Mouse (Mus musculus): ENCODE data around the gene Ms4a12.
"Not testable (repeated sequence)": the region's sequence is repeated elsewhere in the genome, so short reads cannot be mapped to it uniquely, and the experiment has no call there.

Gene Ms4a12

DNA sequence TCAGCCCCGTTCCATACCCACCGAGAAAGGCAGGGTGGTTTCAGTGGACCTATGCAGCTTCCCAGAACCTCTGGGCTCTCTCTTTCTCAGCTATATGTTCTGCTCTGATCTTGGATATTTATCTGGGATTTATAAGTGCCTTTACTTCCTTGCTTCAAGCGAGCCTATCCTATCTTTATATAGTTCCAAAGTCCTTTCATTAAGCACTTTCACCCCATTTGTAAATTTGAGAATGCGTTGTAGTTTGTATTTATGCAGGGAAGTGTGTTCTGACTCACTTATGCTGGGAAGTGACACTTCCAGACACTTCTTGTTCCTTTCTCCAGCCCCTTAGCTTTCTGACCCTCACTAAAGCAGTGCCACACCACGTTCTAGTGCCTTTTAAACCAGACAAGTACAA lies at the start of gene Ms4a12:
Gene Ms4a12 (minus strand): TSS at position 101 of the 400 bp plus-strand sequence.
- DNase-seq (ENCODE audit: low read depth): no peak

DNA sequence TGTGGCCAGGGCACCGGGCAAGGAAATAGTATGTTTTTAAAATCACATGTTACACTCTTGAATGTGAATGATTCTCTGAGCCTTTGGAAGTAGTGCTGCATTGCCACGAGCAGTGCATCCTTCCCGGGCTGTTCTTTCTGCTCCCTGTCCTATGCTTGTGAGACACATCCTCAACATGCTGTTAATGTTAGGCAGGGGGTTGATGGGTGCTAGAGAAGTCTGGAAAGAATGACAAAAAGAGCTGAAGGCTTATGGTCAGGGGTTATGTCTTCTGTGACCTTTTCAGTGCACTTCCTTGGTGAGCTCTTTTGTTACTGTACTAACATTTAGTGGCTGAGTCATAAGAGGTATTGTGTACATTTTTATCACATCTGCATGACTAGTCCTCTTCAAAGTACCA lies 48.0 kb upstream of the Ms4a12 start:
- no peak for DNase-seq (ENCODE audit: low read depth)

DNA sequence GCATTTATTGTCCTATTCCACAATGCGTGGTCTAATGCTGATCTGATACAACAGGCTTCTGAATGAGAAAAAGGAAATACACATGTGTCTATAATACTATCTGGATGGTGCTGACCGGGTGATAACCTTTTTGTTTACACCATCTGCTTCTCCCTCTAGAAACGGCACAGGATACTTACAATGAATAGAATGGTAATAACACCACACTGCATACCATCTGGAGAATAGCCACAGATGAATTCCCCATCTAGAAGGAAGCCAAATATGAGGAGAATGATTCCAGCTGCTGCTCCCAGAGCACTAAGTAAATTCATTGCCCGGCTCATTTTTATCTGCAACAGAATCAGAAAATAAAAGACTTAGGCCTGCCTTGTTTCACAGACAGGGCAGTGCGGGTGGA lies 44.2 kb upstream of the Ms4a12 start:
- DNase-seq (ENCODE audit: low read depth): no peak

DNA sequence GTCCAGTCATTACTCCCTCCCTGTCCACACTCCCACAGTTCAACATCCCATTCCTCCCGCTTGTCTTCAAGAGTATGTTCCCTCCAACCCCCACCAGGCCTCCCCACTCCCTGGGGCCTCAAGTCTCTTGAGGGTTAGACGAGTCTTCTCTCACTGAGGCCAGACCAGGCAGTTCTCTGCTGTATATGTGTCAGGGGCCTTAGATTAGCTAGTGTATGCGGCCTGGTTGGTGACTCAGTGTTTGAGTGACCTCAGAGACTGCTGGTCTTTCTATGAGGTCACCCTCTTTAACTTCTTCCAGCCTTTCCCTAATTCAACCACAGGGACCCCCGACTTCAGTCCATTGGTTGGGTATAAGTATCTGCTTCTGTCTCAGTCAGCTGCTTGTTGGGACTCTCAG lies 34.7 kb upstream of the Ms4a12 start:
- no peak for DNase-seq (ENCODE audit: low read depth)

DNA sequence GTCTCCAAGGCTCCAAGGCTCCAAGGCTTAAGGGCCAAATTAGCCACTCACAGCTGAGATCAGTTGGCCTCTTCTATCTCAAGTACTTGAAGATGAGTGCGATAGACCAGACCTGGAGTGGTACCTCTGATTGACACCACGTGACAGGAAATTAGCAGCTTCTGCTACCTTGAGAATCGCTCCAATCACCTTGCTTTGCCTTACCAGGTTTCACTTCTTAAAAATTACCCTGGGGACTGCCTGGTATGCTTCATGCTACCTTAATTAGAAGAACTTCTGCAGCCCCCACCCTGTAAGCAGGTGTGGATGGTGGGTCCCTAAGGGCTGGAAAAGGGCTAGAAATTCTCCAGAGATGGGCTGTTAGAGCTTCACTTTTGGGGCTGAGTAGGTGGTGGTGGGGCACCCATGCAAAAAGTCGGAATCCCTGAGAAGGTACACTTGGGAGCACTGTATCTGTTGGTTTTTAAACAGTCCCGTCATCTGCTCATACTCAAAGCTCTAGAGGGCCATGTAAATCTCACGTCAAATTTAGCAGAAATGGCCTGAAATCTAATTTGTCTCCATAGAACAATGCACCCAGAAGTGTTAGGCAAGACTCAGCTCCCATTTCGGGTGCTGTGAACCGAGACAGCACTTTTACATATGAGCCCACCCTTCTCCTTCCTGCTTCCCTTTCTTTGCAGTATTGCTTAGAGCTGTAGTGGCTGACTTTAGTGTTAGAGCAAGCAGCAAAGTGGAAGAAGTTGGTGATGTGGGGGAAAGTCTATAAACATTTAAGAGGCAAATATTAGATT lies 34.0 kb upstream of the Ms4a12 start, which contains the start of gene Ms4a1:
Gene Ms4a1 (minus strand): TSS at position 190 of the 794 bp plus-strand sequence.
- DNase-seq (ENCODE audit: low read depth): no peak

GRCm38 (mm10) chr19:11264602-11265185 lies 32.4 kb upstream of the Ms4a12 start:
- no peak for DNase-seq (ENCODE audit: low read depth)

GRCm38 (mm10) chr19:11263549-11263948 lies 31.3 kb upstream of the Ms4a12 start:
- DNase-seq (ENCODE audit: low read depth): no peak

DNA sequence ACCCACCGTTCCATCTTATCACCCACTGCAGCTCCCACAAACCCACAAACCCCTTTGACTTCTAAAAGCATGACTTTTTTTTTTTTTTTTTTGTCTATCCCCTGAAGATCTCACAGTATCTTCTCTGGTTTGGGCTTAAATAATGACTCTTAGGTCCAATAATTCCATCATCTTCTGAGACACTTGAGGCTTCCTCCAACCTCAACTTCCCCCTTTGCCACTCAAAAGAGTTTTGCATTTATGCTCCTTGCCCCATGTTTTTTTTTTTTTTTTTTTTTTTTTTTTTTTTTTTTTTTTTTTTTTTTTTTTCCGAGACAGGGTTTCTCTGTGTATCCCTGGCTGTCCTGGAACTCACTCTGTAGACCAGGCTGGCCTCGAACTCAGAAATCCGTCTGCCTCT lies 30.7 kb upstream of the Ms4a12 start:
- not testable (repeated sequence) for DNase-seq (ENCODE audit: low read depth)

GRCm38 (mm10) chr19:11261522-11261921 lies 29.3 kb upstream of the Ms4a12 start:
- no peak for DNase-seq (ENCODE audit: low read depth)

DNA sequence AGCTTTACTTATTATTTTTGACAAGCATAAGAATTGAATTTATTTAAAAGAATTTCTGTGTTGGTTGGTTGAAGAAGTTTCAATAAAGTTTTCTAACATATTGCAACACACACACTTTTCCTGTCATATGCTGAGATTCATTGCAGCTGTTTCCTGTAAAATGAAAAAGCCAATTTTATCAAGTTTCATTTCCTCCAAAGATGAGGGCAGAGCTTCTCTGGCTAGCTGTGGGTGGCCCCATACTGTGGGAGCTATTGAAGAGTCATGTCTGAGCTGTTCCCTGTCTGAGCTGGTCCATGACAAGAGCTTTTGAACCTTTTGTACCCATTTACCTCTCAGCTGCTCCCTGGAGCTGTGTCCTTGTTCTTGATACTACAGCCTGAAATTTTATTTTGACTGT lies 12.0 kb upstream of the Ms4a12 start:
- DNase-seq (ENCODE audit: low read depth): no peak

DNA sequence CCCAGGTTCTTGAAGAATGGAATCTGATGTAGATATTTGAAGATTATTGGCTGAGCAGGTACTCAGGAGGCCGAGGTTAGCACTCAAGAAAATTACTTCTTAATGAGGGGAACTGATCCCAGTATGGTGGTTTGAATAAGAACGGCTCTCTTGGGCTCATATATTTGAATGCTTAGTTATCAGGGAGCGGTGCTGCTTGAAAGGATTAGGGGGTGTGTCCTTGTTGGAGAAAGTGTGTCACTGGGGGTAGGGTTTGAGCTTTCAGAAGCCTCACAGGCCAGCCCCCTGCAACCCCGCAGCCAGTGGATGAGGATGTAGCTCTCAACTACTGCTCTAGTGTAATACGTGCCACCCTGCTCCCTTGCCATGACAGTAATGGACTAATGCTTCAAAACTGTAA lies 10.3 kb upstream of the Ms4a12 start:
- DNase-seq (ENCODE audit: low read depth): no peak

- no peak for DNase-seq (ENCODE audit: low read depth)
These were observed 3.6 kb upstream of the Ms4a12 start for GRCm38 (mm10) chr19:11235820-11236219.

- no peak for DNase-seq (ENCODE audit: low read depth)
These were observed 2.9 kb upstream of the Ms4a12 start for GRCm38 (mm10) chr19:11234921-11235735.

DNA sequence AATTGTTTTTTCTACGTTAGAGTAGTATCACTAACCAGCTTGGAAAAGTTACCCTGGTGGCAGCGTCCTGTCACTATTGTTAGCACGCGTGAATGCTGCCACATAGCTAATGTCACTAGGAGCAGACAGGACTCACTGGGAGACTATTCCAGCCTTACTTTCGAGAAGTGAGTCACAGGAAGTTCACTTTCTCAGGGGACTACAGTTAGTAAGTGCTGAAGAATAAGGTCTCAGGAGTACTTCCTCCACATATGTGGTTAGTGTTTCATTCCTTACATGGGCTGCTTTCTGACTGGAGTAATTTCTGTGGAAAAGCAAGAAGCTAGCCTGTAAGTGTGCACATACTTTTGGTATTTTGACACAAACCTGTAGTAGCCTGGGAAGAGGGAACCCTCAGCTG lies 2.0 kb upstream of the Ms4a12 start:
- no peak for DNase-seq (ENCODE audit: low read depth)

DNA sequence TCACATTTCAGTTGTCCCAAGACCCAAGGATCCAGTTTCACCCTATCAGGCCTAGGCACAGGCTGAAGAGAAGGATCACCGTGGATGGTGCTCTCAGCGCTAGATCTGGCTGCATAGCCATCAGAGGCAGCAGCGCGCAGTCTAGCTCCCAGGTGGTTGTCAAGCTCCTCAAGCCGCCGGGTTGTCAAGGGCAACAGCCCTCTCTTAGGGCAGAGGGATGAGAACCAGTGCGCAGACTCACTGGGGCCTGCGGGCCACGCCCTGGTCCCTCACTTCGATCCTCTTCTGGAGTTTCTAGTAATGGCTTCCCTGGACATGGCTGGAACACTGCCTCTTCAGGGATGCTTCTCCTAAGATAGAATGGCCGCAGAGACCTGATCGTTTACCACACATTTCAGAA lies 35.7 kb downstream of the Ms4a12 start, which contains the start of gene Ms4a13:
Gene Ms4a13 (minus strand): TSS at position 192 of the 400 bp plus-strand sequence.
- no peak for DNase-seq (ENCODE audit: low read depth)

GRCm38 (mm10) chr19:11192552-11192951 lies 39.7 kb downstream of the Ms4a12 start:
- DNase-seq (ENCODE audit: low read depth): no peak

DNA sequence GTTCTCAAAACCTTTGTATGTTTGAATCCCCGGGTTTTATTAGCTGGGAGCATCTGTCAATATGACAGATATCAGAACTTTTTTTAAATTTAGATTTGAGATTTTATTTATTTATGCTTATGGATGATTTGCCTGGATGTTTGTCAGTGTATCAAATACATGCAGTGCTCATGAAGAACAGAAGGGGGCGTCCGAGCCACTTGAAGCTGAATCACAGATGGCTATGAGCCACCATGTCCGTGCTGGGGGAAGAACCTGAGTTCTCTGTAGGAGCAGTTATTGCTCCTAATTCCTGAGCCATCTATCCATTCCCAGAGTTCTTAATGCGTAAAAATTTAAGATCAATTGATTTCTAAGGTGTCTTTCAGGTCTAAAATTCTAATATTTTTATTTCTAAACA lies 48.1 kb downstream of the Ms4a12 start:
- DNase-seq (ENCODE audit: low read depth): peak; percentile 72

- DNase-seq (ENCODE audit: low read depth): no peak
These were observed 54.8 kb downstream of the Ms4a12 start for GRCm38 (mm10) chr19:11177464-11177863.

- peak; percentile 47 for DNase-seq (ENCODE audit: low read depth)
These were observed 67.1 kb downstream of the Ms4a12 start, which contains the start of gene 1700025F22Rik for GRCm38 (mm10) chr19:11165172-11165571. Gene 1700025F22Rik, minus strand, starts transcription at chr19:11165320.
